Mouse (Mus musculus) bone marrow, adult 2 months (tissue): Measurements from ENCODE around the gene Tmed4. TPM values are rescaled to one million over a fixed set of nuclear protein-coding genes. Genes with fewer than 3 reads are reported as not detected.

ENCODE experiments used
- H3K27ac ChIP-seq: fragments of 200-500 bp; 2 replicates; pipeline ENCODE4 v1.5.1; 2012; ENCODE audit warnings: low read depth, mild to moderate bottlenecking, control low read depth, inconsistent platforms, low read length; ENCODE audit not compliant: control insufficient read depth, poor library complexity, insufficient read depth
- H3K4me1 ChIP-seq: fragments of 200-500 bp; 2 replicates; pipeline ENCODE4 v1.6.1; 2011; ENCODE audit warnings: low read length; ENCODE audit not compliant: control insufficient read depth, insufficient read depth
- H3K4me3 ChIP-seq: fragments of 200-500 bp; replicated peaks from 2 replicates; pipeline ENCODE3; 2011; ENCODE audit warnings: mild to moderate bottlenecking, low read depth, low read length, control low read depth; ENCODE audit not compliant: control insufficient read depth
- CTCF ChIP-seq: fragments of 200-500 bp; IDR thresholded peaks from 2 replicates; pipeline ENCODE4 v1.5.1; 2011; ENCODE audit warnings: low read length, control low read depth; ENCODE audit not compliant: control insufficient read depth, insufficient read depth
- POLR2A ChIP-seq: fragments of 200-500 bp; IDR thresholded peaks from 2 replicates; pipeline ENCODE4 v1.6.1; 2011; ENCODE audit warnings: low read depth, mild to moderate bottlenecking, control low read depth, low read length, borderline replicate concordance; ENCODE audit not compliant: control insufficient read depth
- WGBS: fragments of 180-500 bp; shearing (Covaris S2); methylation state at CpG from one replicate; pipeline ENCODE4 v1.1.7; 2018; 5-methylcytosine and 5-hydroxymethylcytosine counted together
- polyA plus RNA-seq: library from polyadenylated mRNA; stranded (reverse); fragments of >200 nt; gene quantifications from 2 replicates; pipeline ENCODE4 v1.2.4, GENCODE M21; 2011; ENCODE audit warnings: low replicate concordance; ENCODE audit not compliant: missing spikeins, insufficient read depth, insufficient read length

Gene Tmed4
- polyA plus RNA-seq, 1 experiment = 19.2 TPM

DNA sequence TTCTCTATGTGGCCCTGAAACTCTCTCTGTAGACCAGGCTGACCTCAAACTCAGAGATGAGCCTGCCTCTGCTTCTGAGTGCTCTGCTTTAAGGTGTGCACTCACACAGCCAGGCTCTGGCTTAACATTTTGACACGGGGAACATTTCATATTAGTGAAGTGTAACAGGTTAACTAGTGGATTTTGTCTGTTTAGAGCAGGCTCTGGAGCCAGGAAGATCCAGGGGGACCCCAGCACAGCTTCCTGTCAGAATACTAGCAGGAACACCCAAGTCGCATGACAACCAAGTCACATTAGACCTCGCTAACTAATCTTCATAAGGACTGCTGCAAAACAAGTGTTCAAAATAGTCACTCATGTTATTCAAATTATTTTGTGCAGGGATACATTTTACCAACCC lies 16.2 kb upstream of the Tmed4 start:
- Histone ChIP-seq H3K4me1 (peaks cover 1% of the 10 kb centered on the region), H3K27ac (peak overlapping the region; percentile 99), H3K4me3 (peak overlapping the region; percentile 98)
- no peak for TF ChIP-seq POLR2A
- no peak for TF ChIP-seq CTCF
- WGBS = 39% methylated on average over 3 of the region's 3 CpGs

DNA sequence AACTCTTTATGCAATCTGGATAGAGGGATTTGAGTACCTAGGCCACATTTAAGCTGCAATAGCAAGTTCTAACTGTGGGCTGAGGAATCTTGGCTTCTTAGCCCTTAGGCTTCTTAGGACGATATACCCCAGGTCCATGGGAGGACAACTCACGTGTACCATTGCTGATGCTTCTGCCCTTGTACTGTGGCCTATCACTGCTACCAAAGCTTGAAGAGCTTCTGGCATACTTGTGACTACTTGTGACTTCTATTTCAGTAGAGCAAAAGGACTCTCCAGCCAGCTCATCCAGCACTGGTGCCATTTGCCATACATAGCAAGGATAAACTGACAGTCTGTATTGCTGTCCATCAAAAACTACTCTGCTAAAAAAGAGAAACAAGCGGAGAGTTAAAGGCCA lies 15.5 kb upstream of the Tmed4 start:
- Histone ChIP-seq H3K27ac (no peak overlapping the region), H3K4me1 (peaks cover 1% of the 10 kb centered on the region), H3K4me3 (no peak overlapping the region)
- TF ChIP-seq CTCF (no peak), POLR2A (no peak)
- WGBS = 87% methylated on average over 3 of the region's 3 CpGs

DNA sequence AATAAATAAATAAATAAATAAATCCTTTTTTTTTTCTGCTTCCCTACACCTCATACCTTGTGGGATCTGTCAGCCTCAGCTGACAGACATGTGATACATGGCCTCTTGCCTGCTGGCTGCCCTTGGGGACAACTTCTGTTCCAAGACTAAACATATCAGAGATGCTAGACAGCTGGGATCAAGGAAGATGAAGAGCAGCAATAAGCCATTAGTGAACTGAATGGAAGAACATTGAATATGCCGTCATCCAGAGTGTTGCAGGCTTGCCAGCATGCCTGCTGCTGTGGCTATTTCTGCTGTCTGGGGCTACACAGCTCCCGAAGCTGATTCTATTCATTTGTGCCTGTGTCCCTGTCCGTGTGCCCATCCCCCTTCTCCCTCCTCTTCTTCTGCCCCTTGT lies 8.3 kb upstream of the Tmed4 start:
- TF ChIP-seq CTCF (no peak), POLR2A (no peak)
- 78% methylated on average over 3 of the region's 3 CpGs for WGBS
- Histone ChIP-seq H3K4me1 (no peaks in the 10 kb centered on the region), H3K4me3 (no peak overlapping the region), H3K27ac (no peak overlapping the region)

DNA sequence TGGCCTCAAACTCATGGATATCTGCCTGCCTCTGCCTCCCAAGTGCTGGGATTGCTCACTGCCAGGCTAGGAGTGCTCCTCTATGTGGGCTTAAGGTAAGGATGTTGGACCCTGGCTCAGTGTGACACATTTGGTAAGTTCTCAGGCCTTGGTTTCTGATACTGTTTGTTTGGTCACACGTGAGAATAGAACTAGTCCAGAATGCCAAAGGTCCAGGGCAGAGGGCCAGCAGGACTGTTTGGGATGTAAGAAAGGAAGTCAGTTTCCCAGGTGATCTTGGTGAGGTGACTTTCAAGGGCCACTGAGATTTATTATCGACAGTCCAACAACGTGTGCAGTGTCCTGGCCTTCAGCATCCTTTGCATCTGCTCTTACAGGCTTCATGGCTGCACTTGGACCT lies 1.8 kb upstream of the Tmed4 start:
- H3K27ac ChIP-seq = no peak overlapping the region
- 82% methylated on average over 3 of the region's 3 CpGs for WGBS
- no peaks in the 10 kb centered on the region; the same call in 1 of the 2 replicates for H3K4me1 ChIP-seq
- TF ChIP-seq POLR2A (no peak), CTCF (no peak)
- H3K4me3 ChIP-seq = no peak overlapping the region

DNA sequence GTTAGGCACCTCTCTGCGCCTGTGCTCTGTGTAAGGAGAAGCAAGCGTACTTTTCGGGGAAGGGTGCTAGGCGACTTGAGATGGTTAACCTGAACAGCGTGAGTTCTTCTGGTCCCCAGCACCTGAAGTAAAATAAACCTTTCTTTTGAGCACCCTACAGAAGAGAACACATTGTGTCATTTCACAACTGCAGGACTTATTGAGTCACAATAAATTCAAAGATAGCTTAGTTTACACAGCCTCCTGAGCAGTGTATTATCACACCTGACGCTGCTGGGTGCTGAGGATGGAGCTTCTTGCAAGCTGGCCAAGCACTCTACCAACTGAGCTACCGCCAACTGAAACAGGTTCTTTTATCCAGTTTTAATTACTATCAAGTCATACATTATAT lies 419 bp upstream of the Tmed4 start:
- TF ChIP-seq POLR2A = no peak
- no peak for TF ChIP-seq CTCF
- no peaks in the 10 kb centered on the region; the same call in 1 of the 2 replicates for H3K4me1 ChIP-seq
- WGBS = 27% methylated on average over 7 of the region's 7 CpGs
- H3K27ac ChIP-seq = no peak overlapping the region; the same call in 1 of the 2 replicates
- H3K4me3 ChIP-seq = peak overlapping the region; percentile 31

DNA sequence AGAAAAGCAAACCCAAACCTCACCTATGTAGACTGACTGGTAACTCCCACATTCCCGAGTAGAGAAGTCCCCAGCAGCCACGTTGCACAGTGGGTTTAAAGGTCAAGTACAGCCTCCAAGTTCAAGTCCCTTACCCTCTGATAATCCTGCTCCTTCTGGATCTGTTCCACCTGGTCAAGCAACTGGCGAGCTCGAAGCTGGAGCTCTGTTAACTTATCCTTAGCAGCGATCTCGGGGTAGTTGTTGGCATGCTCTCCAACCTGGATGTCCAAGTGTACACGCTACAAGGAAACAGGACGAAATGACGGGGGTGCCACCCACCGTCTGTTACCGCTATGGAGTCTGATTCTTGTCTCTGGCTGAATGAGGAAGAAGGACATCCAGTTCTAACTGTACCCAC lies 1.1 kb downstream of the Tmed4 start:
- TF ChIP-seq POLR2A (no peak), CTCF (no peak)
- peak overlapping the region; percentile 22 for H3K4me3 ChIP-seq
- H3K4me1 ChIP-seq = no peaks in the 10 kb centered on the region; the same call in 1 of the 2 replicates
- H3K27ac ChIP-seq = no peak overlapping the region
- 14% methylated on average over 11 of the region's 11 CpGs for WGBS

DNA sequence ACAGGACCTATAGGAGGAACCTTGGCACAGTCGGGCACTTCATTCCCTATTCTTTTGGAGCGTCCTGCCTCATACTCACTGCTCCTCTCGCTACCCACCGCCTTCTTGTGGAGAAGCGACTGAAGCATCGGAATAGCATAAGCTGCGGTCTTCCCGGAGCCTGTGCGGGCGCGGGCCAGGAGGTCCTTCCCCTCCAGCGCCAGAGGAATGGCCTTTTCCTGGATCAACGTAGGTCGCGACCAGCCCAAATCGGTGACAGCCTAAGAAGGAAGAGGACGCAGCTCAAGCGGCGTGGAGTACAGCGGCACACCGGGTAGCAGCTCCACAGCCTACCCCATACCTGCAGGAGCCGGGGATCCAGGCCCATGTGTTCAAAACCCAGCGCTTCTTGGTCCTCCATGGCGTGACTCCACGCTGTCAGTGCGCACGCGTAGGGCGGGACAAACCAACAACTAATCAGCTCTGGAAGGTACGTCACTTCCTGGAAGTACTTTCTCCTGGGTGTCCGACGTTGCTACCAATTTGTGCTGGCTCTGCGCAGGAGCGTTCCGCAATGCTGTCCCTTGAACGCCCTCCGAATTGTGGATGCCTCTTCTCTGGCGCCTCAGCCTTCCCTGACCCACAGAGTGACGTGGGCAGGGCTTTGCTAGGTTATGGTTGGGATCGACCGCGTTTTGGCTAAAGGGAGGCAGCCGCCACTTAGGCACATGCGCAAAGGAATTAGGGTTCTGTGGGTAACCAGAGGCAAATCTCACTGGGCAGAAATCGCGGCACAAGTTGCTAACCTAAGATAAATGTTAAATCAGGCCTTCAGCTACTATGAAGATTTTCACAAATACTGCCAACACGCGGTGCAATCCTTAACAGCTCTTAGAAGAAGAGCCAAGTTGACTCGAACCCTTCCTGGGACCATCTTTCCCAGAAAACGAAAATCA lies 7.1 kb downstream of the Tmed4 start, which contains the start of gene Ddx56:
TSS of gene Ddx56 (minus strand) at position 453 of the 935 bp plus-strand sequence.
- peak within 1 kb of the TSS; percentile 66 for H3K27ac ChIP-seq
- 2% methylated on average over 50 of the region's 50 CpGs for WGBS
- H3K4me3 ChIP-seq = peak within 1 kb of the TSS; percentile 80
- no peak for TF ChIP-seq CTCF
- TF ChIP-seq POLR2A = peak; percentile 34; the same call in 1 of the 2 replicates
- H3K4me1 ChIP-seq = peaks cover 3% of the 10 kb centered on the region

DNA sequence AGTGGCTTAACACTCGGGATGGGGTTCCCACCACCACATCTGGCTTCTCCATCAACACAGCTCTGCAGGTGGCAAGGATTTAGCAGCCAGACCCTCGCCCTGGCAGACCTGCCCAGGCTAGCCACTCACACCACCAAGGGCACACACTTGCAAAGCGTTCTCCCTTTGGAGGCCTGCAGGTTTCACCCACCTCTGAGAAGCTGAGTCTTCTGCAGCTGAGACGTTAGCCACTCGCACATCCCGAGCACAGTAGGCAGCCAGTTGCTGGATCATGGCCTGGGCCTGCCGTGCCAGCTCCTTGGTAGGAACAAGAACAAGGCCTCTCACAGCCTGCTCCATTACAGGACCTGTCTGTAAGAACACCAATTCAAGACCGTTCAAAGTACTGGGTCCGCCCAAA lies 8.0 kb downstream of the Tmed4 start:
- Histone ChIP-seq H3K27ac (no peak overlapping the region), H3K4me3 (peak overlapping the region; percentile 80), H3K4me1 (peaks cover 3% of the 10 kb centered on the region)
- TF ChIP-seq POLR2A (peak; percentile 10; the same call in 1 of the 2 replicates), CTCF (no peak)
- 75% methylated on average over 9 of the region's 9 CpGs for WGBS
